ENCODE assay signal across 21 mouse cellular contexts in the genomic region with DNA sequence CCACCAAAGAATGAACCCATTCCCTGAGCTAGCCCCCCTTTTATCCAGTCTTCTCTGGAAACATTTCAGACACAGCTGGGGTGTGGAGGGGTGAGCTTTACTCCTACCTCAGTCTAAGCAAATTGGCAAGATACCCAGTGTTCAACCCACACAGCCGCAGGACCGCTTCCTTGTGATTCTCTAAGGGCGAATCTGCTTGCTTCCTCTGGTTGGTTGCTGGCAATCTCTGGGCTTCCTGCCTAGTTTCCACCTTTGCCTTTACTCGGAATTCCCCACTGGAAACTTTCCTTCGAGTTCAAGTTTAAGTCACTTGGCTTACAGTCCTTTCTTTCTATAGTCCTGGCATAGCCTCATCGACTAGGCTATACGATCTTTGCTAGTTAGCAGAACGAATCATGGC. TPM values are rescaled to one million over a fixed set of nuclear protein-coding genes. Genes with fewer than 3 reads are reported as not detected.
DNase-seq lines count a peak whose midpoint lies in the region.
"Had no signal": no experiment of that assay in that cellular context is flagged by ENCODE, and none has a peak within 500 bp of the region (broad histone marks: within the 10 kb centered on the region; RNA-seq: fewer than 3 reads in every experiment).

No protein-coding gene starts in this region.

- peak; percentile 32 to 62 for DNase-seq in frontal cortex, postnatal 36 days (ENCODE audit: low spot score in 2 of 2)
- no peak for DNase-seq in frontal cortex, postnatal 14 days (ENCODE audit: low spot score in 2 of 2)
- DNase-seq in left cerebral cortex, postnatal 14 days (ENCODE audit: low spot score in 2 of 2) = peak; percentile 13 to 23
- no peak for DNase-seq in left cerebral cortex, adult 11 months (ENCODE audit: low spot score)
- peak; percentile 59 for DNase-seq in 3T3-L1 (ENCODE audit: low read depth, low spot score)
- DNase-seq in brain, adult 2 months (ENCODE audit: low read depth, low spot score) = peak; percentile 57
- DNase-seq in embryo, embryonic 9.5 days (ENCODE audit: extremely low spot score) = no peak
- DNase-seq in cerebellum, postnatal 10 days = no peak
- DNase-seq: adrenal gland, adult 8-10 months; B cell, adult 2 months; cerebellum, adult 11 months; cerebellum, adult 9-10 months; embryo, embryonic 11 days; forebrain, postnatal 0 days; gastrocnemius, adult 2 months; gastrocnemius, postnatal 36 days; heart, postnatal 36 days; kidney, adult 8-10 months; kidney, postnatal 10 days; layer of hippocampus, postnatal 36 days; thymus, postnatal 4 days had no signal

- intact Hi-C loops in left cerebral cortex, postnatal 14 days (cut with DNase I) = no loop called here

RNA-seq across cellular contexts. Expression of a gene that starts 12.5 kb away (rescaled TPM):
- 1 to 10 TPM; 8.6 to 8.8 TPM for total RNA-seq in left cerebral cortex, postnatal 14 days (2021)

Comparison
In these comparisons a context has a peak if more than half of its experiments do, and no peak if none do; other contexts are left out.
1. DNase-seq: peak in frontal cortex, postnatal 36 days (2 of 2), left cerebral cortex, postnatal 14 days (2 of 2), 3T3-L1 (single experiment) and brain, adult 2 months (single experiment); none in frontal cortex, postnatal 14 days (0 of 2), left cerebral cortex, adult 11 months (single experiment), embryo, embryonic 9.5 days (single experiment) and cerebellum, postnatal 10 days (0 of 2).